Mouse (Mus musculus) limb, embryonic 14.5 days (tissue): ENCODE results near the gene Duox1. TPM values are rescaled to one million over a fixed set of nuclear protein-coding genes. Genes with fewer than 3 reads are reported as not detected.

Source experiments
- ATAC-seq: fragments of 200-750 bp; cut with Nextera tagmentation; 2 replicates; pipeline ENCODE4 v1.8.0; 2017; ENCODE audit warnings: low read depth, moderate number of reproducible peaks, moderate TSS enrichment; ENCODE audit not compliant: low FRiP score
- DNase-seq: peaks from one replicate; pipeline ENCODE4 v3.0.0-alpha.2; 2015; ENCODE audit warnings: low spot score
- H3K27ac ChIP-seq: fragments of 300-500 bp; sonication (generic); replicated peaks from 2 replicates; pipeline ENCODE4 v1.5.1; 2014; ENCODE audit warnings: low read depth, mild to moderate bottlenecking, low read length, moderate library complexity, mixed read lengths
- H3K27me3 ChIP-seq: fragments of 300-500 bp; sonication (generic); 2 replicates; pipeline ENCODE4 v1.6.1; 2014; ENCODE audit warnings: low read length, mixed read lengths; ENCODE audit not compliant: control insufficient read depth, insufficient read depth
- H3K36me3 ChIP-seq: fragments of 300-500 bp; sonication (generic); 2 replicates; pipeline ENCODE4 v1.6.1; 2014; ENCODE audit warnings: mild to moderate bottlenecking, low read length, moderate library complexity, mixed read lengths; ENCODE audit not compliant: control insufficient read depth, insufficient read depth
- H3K4me1 ChIP-seq: fragments of 300-500 bp; sonication (generic); 2 replicates; pipeline ENCODE4 v1.6.1; 2014; ENCODE audit warnings: antibody characterized with exemption, low read length, mixed read lengths; ENCODE audit not compliant: control insufficient read depth, insufficient read depth
- H3K4me2 ChIP-seq: fragments of 300-500 bp; sonication (generic); replicated peaks from 2 replicates; pipeline ENCODE4 v1.6.1; 2014; ENCODE audit warnings: low read depth, mild to moderate bottlenecking, low read length, moderate library complexity; ENCODE audit not compliant: severe bottlenecking
- H3K4me3 ChIP-seq: fragments of 300-500 bp; sonication (generic); replicated peaks from 2 replicates; pipeline ENCODE4 v1.5.1; 2014; ENCODE audit warnings: low read length
- H3K9ac ChIP-seq: fragments of 300-500 bp; sonication (generic); 2 replicates; pipeline ENCODE4 v1.6.1; 2014; ENCODE audit warnings: mild to moderate bottlenecking, low read depth, low read length, moderate library complexity; ENCODE audit not compliant: severe bottlenecking
- H3K9me3 ChIP-seq: fragments of 300-500 bp; sonication (generic); 2 replicates; pipeline ENCODE4 v1.6.1; 2016; ENCODE audit warnings: low read length; ENCODE audit not compliant: control insufficient read depth
- POLR2A ChIP-seq: fragments of 200-500 bp; IDR thresholded peaks from 2 replicates; pipeline ENCODE4 v1.8.0; 2012; ENCODE audit warnings: inconsistent platforms, mild to moderate bottlenecking, moderate library complexity, borderline replicate concordance; ENCODE audit not compliant: insufficient read depth, insufficient read length; ENCODE audit errors: extremely low read depth
- WGBS: fragments of 180-500 bp; shearing (Covaris S2); extraction: QIAGEN DNeasy Blood & Tissue Kit; methylation state at CpG from one replicate; pipeline ENCODE4 v1.1.7; 2014; 5-methylcytosine and 5-hydroxymethylcytosine counted together
- polyA plus RNA-seq, 2 experiments: library from polyadenylated mRNA; depleted of rRNA in 1 of 2; stranded (reverse) in 1 of 2; unstranded in 1 of 2; fragments of >200 nt; fragmentation: Nextera tagmentation in 1 of 2; extraction: Ambion mirVana in 1 of 2; gene quantifications; 2 replicates each; pipeline versions ENCODE4 v1.2.1 to v1.2.3; 2012 to 2014

Duox1 gene
- polyA plus RNA-seq, 2 experiments, result 1.2 to 1.6 TPM

DNA sequence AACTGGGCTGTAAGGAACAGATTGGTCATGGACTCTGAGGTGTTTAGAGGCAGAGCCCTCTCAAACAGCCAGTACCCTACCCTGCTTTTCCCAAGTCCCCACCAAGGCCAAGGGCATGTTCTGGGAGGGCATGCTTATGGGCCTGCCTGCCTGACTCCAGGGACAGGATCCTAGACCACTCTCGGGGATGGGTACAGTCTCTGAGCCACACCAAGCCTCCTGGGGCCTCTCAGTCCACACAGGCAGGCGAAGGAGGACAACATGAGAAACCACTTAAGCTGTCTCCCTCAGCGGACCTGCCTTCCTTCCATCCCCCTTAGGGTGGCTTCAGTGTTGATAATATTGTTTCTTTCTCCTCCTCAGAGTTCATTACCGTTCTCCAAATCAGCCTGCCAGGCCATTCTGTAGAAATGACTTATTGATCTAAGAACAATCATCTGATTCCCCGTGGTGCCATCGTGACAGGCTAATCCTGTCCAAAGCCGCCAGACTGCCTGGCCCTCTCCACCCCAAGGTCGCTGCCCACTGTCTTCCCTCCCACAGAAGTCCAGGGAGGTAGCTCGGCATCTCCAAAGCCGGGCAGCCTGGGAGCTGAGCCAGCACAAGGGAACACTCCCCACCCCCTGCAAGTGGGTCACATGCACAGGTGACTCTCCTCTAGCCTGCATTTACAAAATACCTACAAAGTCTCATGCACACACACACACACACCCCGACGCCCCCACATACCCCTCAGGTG, 38.9 kb downstream of the Duox1 start:
- DNase-seq (no peak), ATAC-seq (no peak)
- TF ChIP-seq POLR2A, result no peak
- no peak overlapping the region for H3K9ac ChIP-seq
- no peak overlapping the region for H3K27ac ChIP-seq
- H3K4me2 ChIP-seq, result no peak overlapping the region
- no peak overlapping the region for H3K4me3 ChIP-seq
- 78% methylated on average over 12 of the region's 12 CpGs for WGBS
- H3K4me1 ChIP-seq, result peaks cover 7% of the 10 kb centered on the region
- H3K9me3 ChIP-seq, result no peaks in the 10 kb centered on the region
- H3K36me3 ChIP-seq, result peaks cover 58% of the 10 kb centered on the region
- H3K27me3 ChIP-seq, result no peaks in the 10 kb centered on the region

DNA sequence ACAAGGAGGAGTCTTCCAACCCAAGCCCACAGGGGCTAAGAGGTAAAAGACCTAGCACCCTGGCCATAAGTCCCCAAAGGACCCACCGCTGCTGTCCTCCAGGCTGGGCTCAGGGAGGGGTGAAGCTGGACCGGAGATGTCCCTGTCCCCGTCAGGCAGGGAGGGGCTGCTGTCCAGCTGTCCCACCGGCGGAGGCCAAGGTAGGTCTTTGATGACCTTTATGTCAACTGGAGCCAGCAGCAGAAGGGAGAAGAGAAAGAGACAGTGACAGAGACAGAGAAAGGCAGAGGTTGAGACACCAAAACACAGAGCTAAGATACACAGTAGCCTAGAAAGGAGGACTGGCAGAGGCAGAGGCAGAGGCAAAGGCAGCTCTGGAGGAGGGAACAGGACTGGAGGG, 39.9 kb downstream of the Duox1 start:
- peaks cover 58% of the 10 kb centered on the region for H3K36me3 ChIP-seq
- TF ChIP-seq POLR2A, result no peak

DNA sequence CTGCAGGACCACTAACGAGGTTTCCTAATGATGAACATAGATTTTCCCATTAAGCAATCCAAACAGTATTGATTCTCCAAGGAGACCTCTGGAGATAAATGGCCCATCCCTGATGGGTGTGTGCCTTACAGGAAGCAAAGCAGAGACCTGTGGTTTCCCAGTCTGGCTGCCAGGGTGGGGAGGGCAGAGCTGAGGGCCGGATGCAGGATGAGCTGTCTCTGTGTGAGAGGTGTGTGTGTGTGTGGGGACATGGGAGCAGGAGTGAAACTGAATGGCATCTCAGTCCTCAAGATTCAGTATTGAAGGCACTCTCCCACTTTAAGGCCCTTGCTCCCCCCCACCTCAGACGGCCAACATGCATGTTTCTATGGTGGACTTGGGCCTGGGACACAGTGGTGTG, 40.7 kb downstream of the Duox1 start:
- no peak for DNase-seq
- Histone ChIP-seq H3K36me3 (peaks cover 58% of the 10 kb centered on the region), H3K4me2 (no peak overlapping the region), H3K4me3 (no peak overlapping the region), H3K9ac (no peak overlapping the region), H3K27me3 (no peaks in the 10 kb centered on the region), H3K9me3 (no peaks in the 10 kb centered on the region), H3K27ac (no peak overlapping the region), H3K4me1 (peaks cover 3% of the 10 kb centered on the region; the same call in 1 of the 2 replicates)
- 87% methylated on average over 3 of the region's 3 CpGs for whole genome bisulfite sequencing
- no peak for TF ChIP-seq POLR2A
- no peak for ATAC-seq

More for the DNA sequence above, 39.9 kb downstream of the Duox1 start:
- Histone ChIP-seq H3K4me2 (no peak overlapping the region), H3K4me3 (no peak overlapping the region), H3K9ac (no peak overlapping the region), H3K27me3 (no peaks in the 10 kb centered on the region), H3K4me1 (peaks cover 3% of the 10 kb centered on the region; the same call in 1 of the 2 replicates), H3K9me3 (no peaks in the 10 kb centered on the region), H3K27ac (no peak overlapping the region)
- ATAC-seq (no peak), DNase-seq (no peak)
- WGBS, result 92% methylated on average over 5 of the region's 5 CpGs

DNA sequence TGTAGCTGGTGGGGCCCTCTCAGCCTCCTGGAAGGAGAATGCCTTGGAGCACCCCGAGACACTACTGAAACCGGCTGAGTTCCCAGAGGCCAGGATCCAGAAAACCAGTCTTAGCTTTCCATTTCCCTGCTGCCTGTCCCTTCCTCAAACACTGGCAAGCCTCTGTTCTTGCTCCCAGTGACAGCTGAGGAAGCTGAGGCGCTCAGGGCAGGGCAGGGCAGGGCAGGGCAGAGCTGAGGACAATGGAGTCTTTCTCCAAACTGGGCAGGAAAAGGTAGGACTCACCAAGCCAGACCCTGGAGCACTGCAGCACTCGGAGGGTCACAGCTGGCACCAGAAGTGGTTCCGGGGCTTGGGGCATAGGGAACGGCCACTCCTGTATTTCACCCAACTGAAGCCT, 44.8 kb downstream of the Duox1 start:
- TF ChIP-seq POLR2A, result no peak
- 87% methylated on average over 6 of the region's 6 CpGs for WGBS
- no peak overlapping the region for H3K9ac ChIP-seq

DNA sequence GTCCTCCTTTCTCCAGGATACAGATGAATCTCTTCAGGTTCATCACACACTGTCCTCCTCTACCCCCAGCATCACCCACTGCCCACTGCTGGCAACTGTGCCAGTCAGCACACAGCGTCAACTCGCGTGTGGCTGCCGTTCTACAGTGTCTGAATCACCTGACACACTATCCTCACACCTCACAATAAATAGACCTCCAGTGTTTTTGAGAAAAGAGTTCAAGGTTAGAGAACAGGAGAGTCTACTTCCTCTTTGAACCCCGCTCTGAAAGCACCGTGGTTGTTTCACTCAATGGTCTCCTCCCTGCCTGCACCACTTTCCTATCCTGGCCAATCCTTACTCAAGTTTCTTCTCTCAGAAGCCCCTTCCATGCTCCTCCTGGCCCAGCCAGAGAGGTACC, 45.7 kb downstream of the Duox1 start:
- Histone ChIP-seq H3K9me3 (no peaks in the 10 kb centered on the region), H3K27ac (no peak overlapping the region), H3K27me3 (no peaks in the 10 kb centered on the region), H3K4me1 (peaks cover 6% of the 10 kb centered on the region), H3K36me3 (peaks cover 30% of the 10 kb centered on the region), H3K4me3 (no peak overlapping the region), H3K9ac (no peak overlapping the region), H3K4me2 (no peak overlapping the region)
- no peak for ATAC-seq
- TF ChIP-seq POLR2A, result no peak
- WGBS, result 88% methylated on average over 6 of the region's 6 CpGs
- no peak for DNase-seq

More for the DNA sequence above, 44.8 kb downstream of the Duox1 start:
- Histone ChIP-seq H3K4me2 (no peak overlapping the region), H3K4me3 (no peak overlapping the region), H3K27me3 (no peaks in the 10 kb centered on the region), H3K9me3 (no peaks in the 10 kb centered on the region), H3K4me1 (no peaks in the 10 kb centered on the region), H3K27ac (no peak overlapping the region), H3K36me3 (peaks cover 37% of the 10 kb centered on the region)
- ATAC-seq (no peak), DNase-seq (no peak)
